Mouse (Mus musculus): ENCODE results near the gene Scyl1.

Scyl1 gene

GRCm38 (mm10) chr19:5787920-5788319 lies 16.7 kb upstream of the Scyl1 start:
- no peak for DNase-seq (ENCODE audit: low read depth, low spot score)

GRCm38 (mm10) chr19:5787128-5787635 lies 16.0 kb upstream of the Scyl1 start:
- peak; percentile 91 for DNase-seq (ENCODE audit: low read depth, low spot score)

- DNase-seq (ENCODE audit: low read depth, low spot score) = peak; percentile 88
Observed at GRCm38 (mm10) chr19:5786441-5787114, 15.4 kb upstream of the Scyl1 start.

GRCm38 (mm10) chr19:5784958-5785577 lies 13.8 kb upstream of the Scyl1 start:
- DNase-seq (ENCODE audit: low read depth, low spot score) = no peak

- no peak for DNase-seq (ENCODE audit: low read depth, low spot score)
Observed at GRCm38 (mm10) chr19:5782121-5782520, 10.9 kb upstream of the Scyl1 start.

GRCm38 (mm10) chr19:5781532-5781931 lies 10.3 kb upstream of the Scyl1 start:
- DNase-seq (ENCODE audit: low read depth, low spot score) = no peak

GRCm38 (mm10) chr19:5780203-5780602 lies 9.0 kb upstream of the Scyl1 start:
- DNase-seq (ENCODE audit: low read depth, low spot score) = peak; percentile 83

- no peak for DNase-seq (ENCODE audit: low read depth, low spot score)
Observed at GRCm38 (mm10) chr19:5778312-5778711, 7.1 kb upstream of the Scyl1 start.

- no peak for DNase-seq (ENCODE audit: low read depth, low spot score)
Observed at GRCm38 (mm10) chr19:5777387-5778032, 6.3 kb upstream of the Scyl1 start.

GRCm38 (mm10) chr19:5770311-5770710 lies 908 bp downstream of the Scyl1 start:
- DNase-seq (ENCODE audit: low read depth, low spot score) = no peak

- no peak for DNase-seq (ENCODE audit: low read depth, low spot score)
Observed at GRCm38 (mm10) chr19:5767271-5767670, 3.9 kb downstream of the Scyl1 start.

GRCm38 (mm10) chr19:5763163-5763562 lies 8.1 kb downstream of the Scyl1 start:
- no peak for DNase-seq (ENCODE audit: low read depth, low spot score)

GRCm38 (mm10) chr19:5758878-5759403 lies 12.3 kb downstream of the Scyl1 start:
- no peak for DNase-seq (ENCODE audit: low read depth, low spot score)

- DNase-seq (ENCODE audit: low read depth, low spot score) = no peak
Observed at GRCm38 (mm10) chr19:5756991-5757636, 14.1 kb downstream of the Scyl1 start.

- peak; percentile 50 for DNase-seq (ENCODE audit: low read depth, low spot score)
Observed at GRCm38 (mm10) chr19:5756321-5756985, 14.8 kb downstream of the Scyl1 start.

GRCm38 (mm10) chr19:5751742-5752141 lies 19.5 kb downstream of the Scyl1 start:
- DNase-seq (ENCODE audit: low read depth, low spot score) = peak; percentile 43

GRCm38 (mm10) chr19:5750951-5751350 lies 20.3 kb downstream of the Scyl1 start:
- peak; percentile 28 for DNase-seq (ENCODE audit: low read depth, low spot score)

GRCm38 (mm10) chr19:5749476-5749875 lies 21.7 kb downstream of the Scyl1 start:
- DNase-seq (ENCODE audit: low read depth, low spot score) = no peak

- DNase-seq (ENCODE audit: low read depth, low spot score) = peak; percentile 48
Observed at GRCm38 (mm10) chr19:5746907-5747363, 24.3 kb downstream of the Scyl1 start.

GRCm38 (mm10) chr19:5745756-5746710 lies 25.2 kb downstream of the Scyl1 start:
- DNase-seq (ENCODE audit: low read depth, low spot score) = peak; percentile 71

All from R1 (cell line).